Mouse (Mus musculus) intestine, embryonic 14.5 days (tissue): ENCODE results near the gene Bglap. TPM values are rescaled to one million over a fixed set of nuclear protein-coding genes. Genes with fewer than 3 reads are reported as not detected.

Experiments
- ATAC-seq: fragments of 200-750 bp; cut with Nextera tagmentation; replicated peaks from 2 replicates; pipeline ENCODE4 v1.8.0; 2017; ENCODE audit warnings: low read depth, moderate number of reproducible peaks, moderate TSS enrichment, moderate library complexity; ENCODE audit not compliant: low FRiP score, low TSS enrichment
- DNase-seq: peaks from one replicate; pipeline ENCODE4 v3.0.0-alpha.2; 2018; ENCODE audit warnings: low spot score
- H3K27ac ChIP-seq: fragments of 300-500 bp; sonication (generic); 2 replicates; pipeline ENCODE4 v1.5.1; 2014; ENCODE audit warnings: low read depth, mild to moderate bottlenecking, control low read depth
- H3K27me3 ChIP-seq: fragments of 300-500 bp; sonication (generic); replicated peaks from 2 replicates; pipeline ENCODE4 v1.6.1; 2014; ENCODE audit warnings: low read length, control low read depth; ENCODE audit not compliant: control insufficient read depth, insufficient read depth
- H3K36me3 ChIP-seq: fragments of 300-500 bp; sonication (generic); 2 replicates; pipeline ENCODE4 v1.6.1; 2014; ENCODE audit warnings: low read length, control low read depth; ENCODE audit not compliant: control insufficient read depth, insufficient read depth
- H3K4me1 ChIP-seq: fragments of 300-500 bp; sonication (generic); replicated peaks from 2 replicates; pipeline ENCODE4 v1.6.1; 2014; ENCODE audit warnings: low read length, control low read depth, mixed read lengths; ENCODE audit not compliant: control insufficient read depth, insufficient read depth
- H3K4me2 ChIP-seq: fragments of 300-500 bp; sonication (generic); 2 replicates; pipeline ENCODE4 v1.6.1; 2014; ENCODE audit warnings: low read length
- H3K4me3 ChIP-seq: fragments of 300-500 bp; sonication (generic); 2 replicates; pipeline ENCODE4 v1.5.1; 2014; ENCODE audit warnings: low read depth, low read length, control low read depth, mixed read lengths
- H3K9ac ChIP-seq: fragments of 300-500 bp; sonication (generic); 2 replicates; pipeline ENCODE4 v1.6.1; 2014; ENCODE audit warnings: mild to moderate bottlenecking, low read length
- H3K9me3 ChIP-seq: fragments of 300-500 bp; sonication (generic); 2 replicates; pipeline ENCODE4 v1.6.1; 2016; ENCODE audit warnings: low read length, control low read depth; ENCODE audit not compliant: control insufficient read depth
- WGBS: fragments of 180-500 bp; shearing (Covaris S2); extraction: QIAGEN DNeasy Blood & Tissue Kit; methylation state at CpG from one replicate; pipeline ENCODE4 v1.1.7; 2014; 5-methylcytosine and 5-hydroxymethylcytosine counted together
- polyA plus RNA-seq: library from polyadenylated mRNA; unstranded; fragments of >200 nt; fragmentation: Nextera tagmentation; extraction: Ambion mirVana; gene quantifications from 2 replicates; pipeline ENCODE4 v1.2.1, GENCODE M21; 2014

Bglap gene
- polyA plus RNA-seq, 1 experiment from 2014 or later = 0.64 TPM

GRCm38 (mm10) chr3:88418016-88418415 is 33.8 kb upstream of the Bglap start:
- Histone ChIP-seq H3K4me3 (no peak overlapping the region), H3K9me3 (no peaks in the 10 kb centered on the region), H3K4me2 (no peak overlapping the region), H3K27ac (no peak overlapping the region), H3K9ac (no peak overlapping the region), H3K4me1 (no peaks in the 10 kb centered on the region), H3K36me3 (peaks cover 75% of the 10 kb centered on the region), H3K27me3 (no peaks in the 10 kb centered on the region)
- no peak for DNase-seq
- no peak for ATAC-seq
- 69% methylated on average over 6 of the region's 6 CpGs for WGBS

DNA sequence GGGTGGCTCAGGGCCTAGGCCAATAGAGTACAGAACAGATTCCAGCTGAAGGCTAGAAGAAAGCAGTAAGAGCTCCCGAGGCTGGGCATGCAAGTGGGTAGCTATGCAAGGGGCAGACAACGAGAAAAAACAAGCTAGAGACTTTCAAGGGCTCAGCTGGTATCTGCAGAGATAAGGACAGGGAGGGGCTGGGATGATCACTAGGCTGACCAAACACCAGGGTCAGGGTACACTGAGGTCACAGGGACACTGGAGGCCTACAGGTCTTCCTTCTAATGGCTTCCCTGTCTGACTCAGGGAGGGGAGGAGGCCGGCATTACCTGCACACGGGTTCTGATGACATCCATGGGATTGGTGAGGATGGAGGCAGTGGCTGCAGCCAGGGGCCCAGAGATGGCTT is 31.4 kb upstream of the Bglap start:
- H3K27ac ChIP-seq = no peak overlapping the region
- no peak for ATAC-seq
- no peak overlapping the region for H3K4me3 ChIP-seq
- DNase-seq = no peak
- no peak overlapping the region for H3K4me2 ChIP-seq
- H3K9me3 ChIP-seq = no peaks in the 10 kb centered on the region
- no peak overlapping the region for H3K9ac ChIP-seq
- peaks cover 87% of the 10 kb centered on the region for H3K36me3 ChIP-seq
- peaks cover 3% of the 10 kb centered on the region for H3K4me1 ChIP-seq
- H3K27me3 ChIP-seq = no peaks in the 10 kb centered on the region
- 56% methylated on average over 4 of the region's 4 CpGs for WGBS

DNA sequence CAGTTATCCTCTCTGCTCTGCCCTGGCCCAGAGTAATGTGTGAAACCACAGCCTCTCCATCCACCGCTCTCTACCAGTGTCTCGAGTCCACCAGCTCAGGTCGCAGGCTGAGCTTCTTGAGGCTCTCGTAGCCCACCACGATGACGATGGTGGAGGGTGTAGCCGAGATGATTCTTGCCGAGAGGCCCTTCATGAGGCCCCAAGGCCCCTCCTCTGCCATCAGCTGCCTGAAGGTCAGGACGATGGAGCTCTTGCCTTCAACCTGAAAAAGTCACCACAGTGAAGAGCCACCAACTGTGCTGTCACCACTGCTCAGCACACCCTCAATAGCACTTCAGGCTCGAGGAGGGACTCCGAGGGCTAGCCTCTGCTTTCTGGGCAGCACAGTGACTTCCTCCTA is 28.4 kb upstream of the Bglap start:
- no peak overlapping the region for H3K27ac ChIP-seq
- 86% methylated on average over 11 of the region's 11 CpGs for WGBS
- no peak for ATAC-seq

DNA sequence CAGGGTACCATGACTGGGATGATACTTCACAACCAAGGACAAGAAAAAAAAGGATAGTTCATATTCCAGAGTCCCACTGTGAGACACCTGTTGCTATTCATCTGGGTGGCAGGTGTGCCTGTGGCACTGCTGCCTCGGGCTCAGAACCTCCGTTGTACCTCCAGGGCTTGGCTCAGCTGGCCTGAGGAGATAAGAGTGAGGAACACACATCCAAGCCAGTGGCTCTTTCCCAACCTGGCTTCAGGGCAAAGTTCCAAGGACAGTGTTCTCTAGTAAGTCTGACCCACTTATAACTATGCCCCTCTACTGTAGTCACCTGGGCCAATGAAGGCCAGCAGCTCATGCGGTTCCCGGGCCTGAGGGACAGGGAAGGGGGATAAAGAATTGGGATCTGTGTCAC is 27.4 kb upstream of the Bglap start:
- no peak overlapping the region for H3K27ac ChIP-seq
- no peaks in the 10 kb centered on the region for H3K9me3 ChIP-seq
- no peak overlapping the region for H3K9ac ChIP-seq
- no peak overlapping the region for H3K4me3 ChIP-seq
- DNase-seq = no peak
- no peak for ATAC-seq
- H3K4me1 ChIP-seq = peaks cover 22% of the 10 kb centered on the region
- peaks cover 49% of the 10 kb centered on the region for H3K36me3 ChIP-seq
- H3K4me2 ChIP-seq = no peak overlapping the region
- 91% methylated on average over 4 of the region's 4 CpGs for WGBS
- no peaks in the 10 kb centered on the region for H3K27me3 ChIP-seq

More for the DNA sequence above, 28.4 kb upstream of the Bglap start:
- Histone ChIP-seq H3K9me3 (no peaks in the 10 kb centered on the region), H3K4me1 (peaks cover 17% of the 10 kb centered on the region), H3K4me2 (no peak overlapping the region), H3K36me3 (peaks cover 57% of the 10 kb centered on the region), H3K4me3 (no peak overlapping the region), H3K9ac (no peak overlapping the region), H3K27me3 (no peaks in the 10 kb centered on the region)
- DNase-seq = no peak

GRCm38 (mm10) chr3:88410645-88411031 is 26.4 kb upstream of the Bglap start:
- 10% methylated on average over 7 of the region's 7 CpGs for WGBS
- H3K36me3 ChIP-seq = peaks cover 39% of the 10 kb centered on the region
- peak overlapping the region; percentile 76 for H3K4me3 ChIP-seq
- peak overlapping the region; percentile 66 for H3K4me2 ChIP-seq
- peak overlapping the region; percentile 94 for H3K27ac ChIP-seq
- no peaks in the 10 kb centered on the region for H3K9me3 ChIP-seq
- no peaks in the 10 kb centered on the region for H3K27me3 ChIP-seq
- H3K4me1 ChIP-seq = peaks cover 22% of the 10 kb centered on the region
- ATAC-seq = no peak
- DNase-seq = no peak
- peak overlapping the region; percentile 89 for H3K9ac ChIP-seq

DNA sequence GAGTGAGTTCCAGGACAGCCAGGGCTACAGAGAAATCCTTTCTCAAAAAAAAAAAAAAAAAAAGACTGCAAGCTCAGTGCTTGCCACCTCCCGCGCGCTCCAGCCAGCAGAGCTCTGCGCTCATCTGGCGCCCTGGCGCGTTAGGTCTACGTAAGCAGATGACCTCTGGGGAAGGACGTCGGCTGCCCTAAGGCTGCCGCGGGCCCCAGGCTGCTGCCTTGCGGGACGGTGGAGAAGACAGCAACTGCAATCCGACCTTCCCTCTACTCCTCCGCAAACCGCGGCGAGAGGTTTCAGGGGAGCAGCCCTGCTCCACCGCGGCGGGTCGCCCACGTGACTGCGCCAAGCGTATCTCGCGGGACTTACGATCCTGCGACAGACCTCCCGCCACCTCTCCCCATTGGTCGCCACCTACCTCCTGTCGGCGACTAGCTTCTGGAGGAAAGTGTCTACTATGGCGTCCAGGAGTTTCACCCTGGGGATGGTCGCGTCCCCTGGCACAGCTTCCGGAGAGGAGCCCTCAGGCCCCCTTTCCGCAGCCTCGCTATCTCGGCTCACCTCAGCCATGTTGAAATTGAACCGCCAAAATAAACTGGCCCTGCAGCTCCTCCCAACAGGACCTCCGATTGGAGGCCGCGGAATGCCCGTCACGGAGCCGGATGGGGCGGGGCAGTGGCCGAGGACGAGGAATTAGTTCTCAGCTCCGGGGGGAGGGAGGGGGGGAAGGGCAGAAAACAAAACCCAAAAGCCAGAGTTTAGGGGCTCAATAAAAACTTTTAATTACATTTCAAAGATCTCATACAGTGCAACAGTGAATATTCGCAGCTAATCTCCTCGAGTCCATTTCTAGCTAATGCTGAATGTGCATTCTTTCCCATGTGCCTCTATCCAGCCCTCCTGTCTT is 25.7 kb upstream of the Bglap start, which contains the start of gene Pmf1:
TSS of gene Pmf1 (minus strand) at position 591 of the 904 bp plus-strand sequence.
- Histone ChIP-seq H3K4me2 (peak within 1 kb of the TSS; percentile 66), H3K27me3 (no peaks in the 10 kb centered on the region), H3K9ac (peak within 1 kb of the TSS; percentile 89), H3K4me3 (peak within 1 kb of the TSS; percentile 76), H3K9me3 (no peaks in the 10 kb centered on the region), H3K4me1 (peaks cover 22% of the 10 kb centered on the region), H3K27ac (peak within 1 kb of the TSS; percentile 94), H3K36me3 (peaks cover 33% of the 10 kb centered on the region)
- DNase-seq (peak; percentile 96), ATAC-seq (peak; percentile 95)
- WGBS = under 1% methylated on average over 54 of the region's 54 CpGs

DNA sequence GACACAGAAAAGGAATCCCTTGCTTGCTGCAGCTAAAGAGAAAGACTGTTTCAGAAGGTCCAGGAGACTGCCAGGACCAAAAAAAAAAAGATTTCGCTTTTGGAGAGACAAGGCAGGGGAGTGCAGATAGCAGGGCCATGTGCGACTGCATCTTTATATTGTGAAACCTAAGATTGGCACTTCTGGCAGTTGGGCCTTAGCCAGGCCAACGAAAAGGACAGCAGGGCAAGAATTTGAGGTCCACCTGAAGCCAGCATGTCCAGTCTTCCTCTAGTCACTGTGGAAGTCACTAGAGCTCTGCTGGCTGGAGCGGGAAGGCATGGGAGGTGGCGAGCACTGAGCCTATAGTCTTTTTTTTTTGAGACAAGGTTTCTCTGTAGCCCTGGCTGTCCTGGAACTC is 24.7 kb upstream of the Bglap start:
- no peak overlapping the region for H3K27ac ChIP-seq
- no peak for DNase-seq
- ATAC-seq = no peak
- WGBS = 61% methylated on average over 5 of the region's 5 CpGs
- H3K27me3 ChIP-seq = no peaks in the 10 kb centered on the region
- H3K9ac ChIP-seq = peak overlapping the region; percentile 89
- peaks cover 29% of the 10 kb centered on the region for H3K36me3 ChIP-seq
- peaks cover 22% of the 10 kb centered on the region for H3K4me1 ChIP-seq
- H3K4me2 ChIP-seq = peak overlapping the region; percentile 66
- H3K9me3 ChIP-seq = no peaks in the 10 kb centered on the region
- peak overlapping the region; percentile 76 for H3K4me3 ChIP-seq

GRCm38 (mm10) chr3:88407529-88407928 is 23.3 kb upstream of the Bglap start:
- Histone ChIP-seq H3K36me3 (peaks cover 25% of the 10 kb centered on the region), H3K4me3 (no peak overlapping the region), H3K4me1 (peaks cover 22% of the 10 kb centered on the region), H3K4me2 (no peak overlapping the region), H3K27me3 (no peaks in the 10 kb centered on the region), H3K27ac (no peak overlapping the region), H3K9ac (no peak overlapping the region), H3K9me3 (no peaks in the 10 kb centered on the region)
- ATAC-seq = no peak
- 53% methylated on average over 7 of the region's 7 CpGs for WGBS
- DNase-seq = no peak

GRCm38 (mm10) chr3:88407090-88407489 is 22.8 kb upstream of the Bglap start:
- no peak for ATAC-seq
- no peak overlapping the region for H3K4me2 ChIP-seq

More at GRCm38 (mm10) chr3:88407090-88407489, 22.8 kb upstream of the Bglap start:
- Histone ChIP-seq H3K9ac (no peak overlapping the region), H3K9me3 (no peaks in the 10 kb centered on the region), H3K36me3 (peaks cover 21% of the 10 kb centered on the region), H3K27ac (no peak overlapping the region), H3K4me1 (peaks cover 22% of the 10 kb centered on the region), H3K27me3 (no peaks in the 10 kb centered on the region), H3K4me3 (no peak overlapping the region)
- DNase-seq = peak; percentile 74
- whole genome bisulfite sequencing = 0% methylated on average over 2 of the region's 2 CpGs
